Mouse (Mus musculus) liver, embryonic 14.5 days (tissue): ENCODE measurements around the gene Tmeff1. TPM values are rescaled to one million over a fixed set of nuclear protein-coding genes. Genes with fewer than 3 reads are reported as not detected.

Experiments
- ATAC-seq: fragments of 200-750 bp; cut with Nextera tagmentation; 2 replicates; pipeline ENCODE4 v1.8.0; 2017; ENCODE audit warnings: moderate number of reproducible peaks, mild to moderate bottlenecking, moderate library complexity; ENCODE audit not compliant: insufficient read depth
- DNase-seq, 3 experiments: peaks; one replicate each; pipeline ENCODE4 v3.0.0-alpha.2; 2012 to 2013; ENCODE audit warnings: low read depth in 3 of 3, low spot score in 3 of 3
- H3K27ac ChIP-seq: fragments of 300-500 bp; sonication (generic); 2 replicates; pipeline ENCODE4 v1.5.1; 2014; ENCODE audit warnings: moderate library complexity, mild to moderate bottlenecking, control low read depth, inconsistent platforms
- H3K27me3 ChIP-seq: fragments of 300-500 bp; sonication (generic); 2 replicates; pipeline ENCODE4 v1.6.1; 2014; ENCODE audit warnings: mild to moderate bottlenecking, low read length, moderate library complexity; ENCODE audit not compliant: control insufficient read depth, insufficient read depth
- H3K36me3 ChIP-seq: fragments of 300-500 bp; sonication (generic); replicated peaks from 2 replicates; pipeline ENCODE4 v1.6.1; 2014; ENCODE audit warnings: low read depth; ENCODE audit not compliant: control insufficient read depth, insufficient read depth
- H3K4me1 ChIP-seq, 2 experiments: fragments of 200-500 bp in 1 of 2; fragments of 300-500 bp in 1 of 2; sonication (generic) in 1 of 2; replicated peaks; 2 replicates each; pipeline ENCODE4 v1.6.1; 2012 to 2014; ENCODE audit warnings: antibody characterized with exemption in 1 of 2, inconsistent platforms in 1 of 2, low read length in 1 of 2; ENCODE audit not compliant: control insufficient read depth in 2 of 2, insufficient read depth in 2 of 2
- H3K4me2 ChIP-seq: fragments of 300-500 bp; sonication (generic); 2 replicates; pipeline ENCODE4 v1.6.1; 2014; ENCODE audit warnings: low read depth, mild to moderate bottlenecking, control low read depth, moderate library complexity
- H3K4me3 ChIP-seq, 2 experiments: fragments of 200-500 bp in 1 of 2; fragments of 300-500 bp in 1 of 2; sonication (generic) in 1 of 2; 2 replicates each; pipeline ENCODE4 v1.5.1; 2012 to 2014; ENCODE audit warnings: low read depth in 2 of 2, low read length in 2 of 2, mild to moderate bottlenecking in 2 of 2, control low read depth in 1 of 2, inconsistent platforms in 1 of 2, moderate library complexity in 1 of 2; ENCODE audit not compliant: insufficient read depth in 1 of 2
- H3K9ac ChIP-seq: fragments of 300-500 bp; sonication (generic); replicated peaks from 2 replicates; pipeline ENCODE4 v1.6.1; 2014; ENCODE audit warnings: mild to moderate bottlenecking, control low read depth, moderate library complexity
- H3K9me3 ChIP-seq: fragments of 300-500 bp; sonication (generic); 2 replicates; pipeline ENCODE4 v1.6.1; 2016; ENCODE audit warnings: low read length, mixed read lengths; ENCODE audit not compliant: control insufficient read depth
- CTCF ChIP-seq: IDR thresholded peaks from 2 replicates; pipeline ENCODE4 v1.5.1; 2016; ENCODE audit warnings: antibody characterized with exemption, low read depth, control low read depth
- EP300 ChIP-seq: IDR thresholded peaks from 2 replicates; pipeline ENCODE4 v1.6.1; 2016; ENCODE audit warnings: antibody characterized with exemption, low read depth
- WGBS: fragments of 180-500 bp; shearing (Covaris S2); extraction: QIAGEN DNeasy Blood & Tissue Kit; methylation state at CpG from one replicate; pipeline ENCODE4 v1.1.7; 2014; ENCODE audit not compliant: insufficient replicate concordance; 5-methylcytosine and 5-hydroxymethylcytosine counted together
- polyA plus RNA-seq, 2 experiments: library from polyadenylated mRNA; depleted of rRNA in 1 of 2; stranded (reverse) in 1 of 2; unstranded in 1 of 2; fragments of >200 nt; fragmentation: Nextera tagmentation in 1 of 2; extraction: Ambion mirVana in 1 of 2; gene quantifications; 2 replicates each; pipeline versions ENCODE4 v1.2.1 to v1.2.3; 2012 to 2014

The Tmeff1 gene
- polyA plus RNA-seq, 2 experiments: 1.4 to 1.5 TPM

DNA sequence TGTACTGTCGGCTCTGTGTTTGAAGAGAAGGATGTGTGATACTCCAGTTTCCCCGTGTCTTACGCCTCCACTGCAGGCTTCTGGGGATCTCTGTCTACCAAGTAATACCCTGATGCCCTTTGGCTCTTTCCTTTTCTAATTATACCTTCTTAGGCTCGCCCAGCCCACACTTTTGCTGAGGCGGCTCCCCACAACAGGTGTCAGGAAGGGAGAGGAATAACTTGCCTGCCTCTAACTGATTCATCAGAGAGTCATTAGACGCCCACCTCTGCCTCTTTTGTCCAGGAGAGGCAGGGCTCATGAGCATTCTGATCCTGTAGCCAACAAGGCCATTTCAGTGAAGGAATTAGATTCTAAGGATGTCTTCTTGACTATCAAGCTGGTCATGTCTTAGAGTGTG, 82.3 kb downstream of the Tmeff1 start:
- ATAC-seq (no peak), DNase-seq (no peak)
- no peak overlapping the region for H3K4me2 ChIP-seq
- no peaks in the 10 kb centered on the region for H3K27me3 ChIP-seq
- H3K4me3 ChIP-seq: no peak overlapping the region
- no peak overlapping the region for H3K27ac ChIP-seq
- peaks cover 0 to 2% of the 10 kb centered on the region in 2 experiments; a peak in 1 of 4 replicates for H3K4me1 ChIP-seq
- TF ChIP-seq CTCF: no peak
- TF ChIP-seq EP300: no peak
- H3K9me3 ChIP-seq: no peaks in the 10 kb centered on the region
- no peak overlapping the region for H3K9ac ChIP-seq
- WGBS: 61% methylated on average over 6 of the region's 6 CpGs
- no peaks in the 10 kb centered on the region for H3K36me3 ChIP-seq

DNA sequence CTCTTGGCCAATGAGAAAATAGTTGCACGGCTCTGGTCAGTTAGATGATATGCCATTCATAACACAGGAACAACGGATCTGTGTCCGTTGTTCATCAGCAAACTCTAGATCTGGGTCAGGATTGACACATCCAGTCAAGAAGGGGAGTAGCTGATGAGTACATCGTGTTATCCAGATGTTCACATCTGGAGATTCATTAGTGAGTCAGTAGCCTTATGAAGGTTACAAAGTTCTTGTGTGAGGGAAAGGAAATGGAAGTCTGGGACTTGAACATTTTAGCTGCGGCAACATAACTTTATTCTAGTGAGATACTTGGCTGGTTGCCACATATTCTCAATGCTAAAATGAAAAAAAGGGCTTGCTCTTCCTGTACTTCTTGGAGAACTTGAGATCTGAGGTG, 87.9 kb downstream of the Tmeff1 start:
- H3K4me2 ChIP-seq: no peak overlapping the region
- no peak overlapping the region for H3K9ac ChIP-seq
- no peak for DNase-seq
- 74% methylated on average over 5 of the region's 5 CpGs for WGBS
- H3K27ac ChIP-seq: no peak overlapping the region
- H3K9me3 ChIP-seq: no peaks in the 10 kb centered on the region
- H3K36me3 ChIP-seq: no peaks in the 10 kb centered on the region
- ATAC-seq: no peak
- H3K4me1 ChIP-seq: peaks cover 0 to 2% of the 10 kb centered on the region in 2 experiments; a peak in 1 of 4 replicates
- H3K4me3 ChIP-seq: no peak overlapping the region
- TF ChIP-seq CTCF (no peak), EP300 (no peak)
- no peaks in the 10 kb centered on the region for H3K27me3 ChIP-seq

DNA sequence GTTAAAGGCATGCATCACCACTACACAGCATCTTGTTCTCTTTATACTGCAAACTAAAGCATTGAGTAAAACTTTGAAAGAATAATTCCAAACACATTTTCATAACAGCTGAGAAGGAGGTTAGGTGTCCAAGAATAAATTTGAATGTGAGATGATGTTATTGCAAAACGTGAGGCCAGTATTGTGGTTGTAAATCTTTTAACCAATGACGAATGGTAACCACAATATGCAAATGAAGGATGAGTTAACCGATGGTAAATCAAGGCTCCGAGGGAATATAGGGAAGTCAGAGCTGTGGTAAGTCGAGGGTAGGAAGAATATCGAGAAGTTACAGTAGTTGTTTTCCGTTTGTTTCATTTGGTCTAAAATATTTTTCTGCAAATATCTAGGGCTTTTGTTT, 89.4 kb downstream of the Tmeff1 start:
- Histone ChIP-seq H3K4me2 (no peak overlapping the region), H3K4me1 (peaks cover 0 to 2% of the 10 kb centered on the region in 2 experiments; a peak in 1 of 4 replicates), H3K27me3 (no peaks in the 10 kb centered on the region), H3K4me3 (no peak overlapping the region), H3K9me3 (no peaks in the 10 kb centered on the region), H3K27ac (no peak overlapping the region), H3K36me3 (no peaks in the 10 kb centered on the region), H3K9ac (no peak overlapping the region)
- 42% methylated on average over 7 of the region's 7 CpGs for WGBS
- ATAC-seq (no peak), DNase-seq (no peak)
- TF ChIP-seq EP300: no peak
- no peak for TF ChIP-seq CTCF

DNA sequence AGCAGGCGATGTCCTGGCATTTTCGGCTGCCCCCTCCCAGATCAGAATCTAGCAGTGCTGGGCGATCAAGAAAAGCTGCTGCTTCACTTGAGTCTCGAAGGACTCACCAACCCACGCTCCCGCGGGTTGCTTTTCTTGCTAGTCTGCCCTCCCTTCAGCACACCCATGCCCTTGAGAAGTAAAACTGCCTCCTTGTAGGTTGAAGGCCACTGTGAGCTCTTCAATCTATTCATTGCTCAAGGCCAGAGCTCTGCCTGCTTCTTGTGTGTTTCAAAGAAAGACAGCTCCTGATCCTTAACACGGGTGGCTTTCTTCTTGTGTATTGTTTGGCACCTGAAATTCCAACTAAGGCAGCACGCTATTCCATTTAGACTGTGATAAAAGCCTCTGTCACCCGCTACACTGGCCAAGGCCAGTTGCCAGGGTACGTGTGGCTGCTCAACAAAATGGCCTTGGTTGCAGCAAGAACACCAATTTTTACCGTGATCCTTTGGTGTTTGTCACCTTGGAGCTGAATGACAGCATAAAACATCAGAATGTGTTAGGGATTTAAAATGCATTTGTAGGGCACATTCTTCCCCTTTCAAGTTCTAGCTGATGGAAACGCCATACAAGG, 91.7 kb downstream of the Tmeff1 start:
- 68% methylated on average over 13 of the region's 13 CpGs for WGBS
- Histone ChIP-seq H3K9ac (no peak overlapping the region), H3K27ac (no peak overlapping the region), H3K4me3 (no peak overlapping the region), H3K4me1 (no peaks in the 10 kb centered on the region), H3K27me3 (no peaks in the 10 kb centered on the region), H3K9me3 (no peaks in the 10 kb centered on the region), H3K4me2 (no peak overlapping the region), H3K36me3 (no peaks in the 10 kb centered on the region)
- DNase-seq (no peak), ATAC-seq (no peak)
- TF ChIP-seq EP300 (no peak), CTCF (no peak)

DNA sequence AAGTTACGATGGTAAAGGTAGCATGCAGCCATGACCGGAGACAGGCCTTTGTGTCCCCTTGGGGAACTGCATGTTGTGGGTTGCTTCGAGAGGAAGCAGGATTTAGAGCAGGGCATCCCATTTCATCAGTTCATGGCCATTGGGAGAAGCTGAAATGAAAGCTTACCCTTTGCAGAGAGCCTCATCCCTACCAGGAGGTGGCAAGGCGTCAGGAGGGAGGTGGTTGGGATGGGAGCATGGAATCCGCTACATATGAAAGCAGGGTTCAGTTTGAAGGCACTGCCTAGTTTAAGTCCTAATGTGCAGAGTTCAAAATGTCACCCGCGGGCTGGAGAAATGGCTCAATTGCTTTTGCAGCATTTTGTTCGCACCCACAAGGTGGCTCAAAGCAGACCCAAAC, 92.3 kb downstream of the Tmeff1 start:
- no peaks in the 10 kb centered on the region for H3K9me3 ChIP-seq
- H3K4me1 ChIP-seq: no peaks in the 10 kb centered on the region
- H3K4me3 ChIP-seq: no peak overlapping the region
- H3K27me3 ChIP-seq: no peaks in the 10 kb centered on the region
- H3K27ac ChIP-seq: no peak overlapping the region
- no peaks in the 10 kb centered on the region for H3K36me3 ChIP-seq
- ATAC-seq (no peak), DNase-seq (no peak)
- 71% methylated on average over 8 of the region's 8 CpGs for whole genome bisulfite sequencing
- H3K4me2 ChIP-seq: no peak overlapping the region
- TF ChIP-seq CTCF (no peak), EP300 (no peak)
- no peak overlapping the region for H3K9ac ChIP-seq
